Mouse (Mus musculus): Measurements from ENCODE around the gene Rsg1.

Gene Rsg1

DNA sequence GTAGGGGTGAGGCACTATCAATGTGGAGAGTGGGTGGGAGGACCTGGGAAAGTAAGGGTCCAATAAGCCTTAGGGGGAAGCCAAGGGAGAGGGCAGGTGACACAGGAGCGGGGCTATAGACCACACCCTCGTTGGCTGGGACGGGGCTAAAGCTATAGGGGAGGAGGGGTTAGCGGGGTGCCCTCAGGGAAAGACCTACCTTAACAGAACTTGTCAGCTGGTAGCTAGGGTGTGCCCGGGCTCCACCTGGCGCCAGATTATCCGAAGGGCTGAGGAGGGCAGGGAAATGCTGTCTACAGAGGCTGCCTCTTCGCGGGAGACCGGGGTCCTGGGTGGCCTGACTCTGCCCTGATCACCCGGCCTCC, 34.8 kb downstream of the Rsg1 start:
- no peak for DNase-seq

- no peak for DNase-seq
Measured at GRCm38 (mm10) chr4:141249383-141249782, 35.6 kb downstream of the Rsg1 start.

- no peak for DNase-seq
Measured at GRCm38 (mm10) chr4:141251071-141251470, 37.3 kb downstream of the Rsg1 start.

DNA sequence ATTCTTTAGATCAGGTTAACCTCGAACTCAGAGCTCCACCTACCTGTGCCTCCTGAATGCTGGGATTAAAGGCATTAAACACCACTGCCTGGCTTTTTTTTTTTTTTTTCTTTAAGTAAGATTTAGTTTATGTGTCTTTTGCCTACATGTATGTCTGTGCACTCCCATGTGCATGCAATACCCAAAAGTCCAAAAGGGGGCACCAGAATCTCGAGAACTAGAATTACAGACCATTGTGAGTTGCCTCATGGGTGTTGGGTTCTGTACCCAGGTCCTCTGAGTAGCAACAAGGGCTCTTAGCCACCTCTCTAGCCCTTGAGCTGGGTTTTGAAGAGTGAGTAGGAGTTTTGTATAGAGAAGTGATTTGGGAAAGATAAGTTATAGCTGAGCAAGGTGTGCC, 38.9 kb downstream of the Rsg1 start:
- no peak for DNase-seq

DNA sequence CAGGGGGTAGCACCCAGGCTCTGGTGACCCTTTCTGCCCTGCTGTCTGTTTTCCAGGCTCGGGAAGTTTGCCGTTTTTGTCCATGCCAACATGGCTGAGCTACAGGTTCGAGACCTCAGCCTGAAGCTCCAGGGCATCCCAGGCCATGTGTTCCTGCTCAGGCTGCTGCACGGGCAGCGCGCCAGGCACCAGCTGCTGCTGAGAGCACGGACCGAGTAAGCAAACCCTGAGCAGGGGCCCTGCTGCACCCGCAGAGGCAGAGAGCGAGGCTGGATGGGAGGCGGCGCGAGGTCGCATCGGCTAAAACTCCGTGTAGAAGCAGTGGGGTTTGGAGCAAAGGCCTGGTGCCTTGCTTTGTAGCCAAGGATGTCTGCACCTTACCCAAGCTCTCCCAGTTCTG, 40.5 kb downstream of the Rsg1 start:
- peak; percentile 66 for DNase-seq

DNA sequence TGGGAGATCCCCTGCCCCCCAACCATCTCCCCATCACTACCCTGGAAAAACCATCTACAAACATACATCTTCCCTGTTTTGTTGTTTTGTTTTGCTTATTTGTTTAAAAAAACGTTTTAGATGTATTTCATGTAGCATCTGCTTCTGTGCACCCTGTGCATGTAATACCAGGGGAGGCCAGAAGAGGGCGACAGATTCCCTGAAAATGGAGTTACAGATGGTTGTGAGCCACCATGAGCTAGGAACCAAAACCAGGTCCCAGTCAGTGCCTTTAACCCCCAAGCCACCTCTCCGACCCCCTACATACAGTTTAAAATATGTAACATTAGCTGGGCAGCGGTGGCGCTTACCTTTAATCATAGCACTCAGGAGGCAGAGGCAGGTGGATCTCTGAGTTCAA, 43.7 kb downstream of the Rsg1 start:
- DNase-seq: no peak

- DNase-seq: no peak
Measured at GRCm38 (mm10) chr4:141259413-141259812, 45.7 kb downstream of the Rsg1 start.

GRCm38 (mm10) chr4:141260007-141260723, 46.4 kb downstream of the Rsg1 start:
- DNase-seq: peak; percentile 78

- no peak for DNase-seq
Measured at GRCm38 (mm10) chr4:141262906-141263637, 49.3 kb downstream of the Rsg1 start.

- no peak for DNase-seq
Measured at GRCm38 (mm10) chr4:141265979-141266637, 52.4 kb downstream of the Rsg1 start.

GRCm38 (mm10) chr4:141267250-141267649, 53.5 kb downstream of the Rsg1 start:
- no peak for DNase-seq

GRCm38 (mm10) chr4:141267837-141268236, 54.1 kb downstream of the Rsg1 start:
- DNase-seq: peak; percentile 80

DNA sequence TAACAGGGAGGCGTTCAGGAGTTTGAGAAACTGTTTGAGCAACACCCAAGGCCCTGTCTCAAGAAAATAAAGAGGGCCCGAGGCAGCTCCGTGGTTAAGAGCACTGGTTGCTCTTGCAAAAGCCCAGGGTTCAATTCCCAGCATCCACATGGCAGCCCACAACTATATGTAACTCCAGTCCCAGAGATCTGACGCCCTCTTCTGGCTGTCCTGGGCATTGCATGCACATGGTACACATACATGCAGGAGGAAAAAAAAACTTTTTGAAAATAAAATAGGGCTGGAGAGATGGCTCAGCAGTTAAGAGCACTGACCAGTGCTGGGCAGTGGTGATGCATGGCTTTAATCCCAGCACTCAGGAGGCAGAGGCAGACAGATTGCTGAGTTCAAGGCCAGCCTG, 54.6 kb downstream of the Rsg1 start:
- DNase-seq: no peak

DNA sequence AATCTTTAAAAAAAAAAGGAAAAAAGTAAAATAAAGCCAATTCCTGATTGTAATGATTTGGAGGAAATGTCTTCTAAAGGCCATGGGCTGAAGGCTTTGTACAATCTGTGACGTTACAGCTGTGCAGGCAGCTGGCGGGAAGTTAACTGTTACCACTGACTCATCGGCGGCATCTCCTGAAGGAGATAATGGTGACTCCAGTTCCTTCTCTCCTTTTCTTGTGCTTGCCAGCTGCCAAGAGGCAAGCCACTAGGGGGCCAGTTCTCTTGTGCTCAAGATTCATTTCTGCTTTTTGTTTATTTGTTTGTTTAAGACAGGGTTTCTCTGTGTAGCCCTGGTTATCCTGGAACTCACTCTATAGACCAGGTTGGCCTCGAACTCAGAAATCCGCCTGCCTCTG, 55.3 kb downstream of the Rsg1 start:
- no peak for DNase-seq

DNA sequence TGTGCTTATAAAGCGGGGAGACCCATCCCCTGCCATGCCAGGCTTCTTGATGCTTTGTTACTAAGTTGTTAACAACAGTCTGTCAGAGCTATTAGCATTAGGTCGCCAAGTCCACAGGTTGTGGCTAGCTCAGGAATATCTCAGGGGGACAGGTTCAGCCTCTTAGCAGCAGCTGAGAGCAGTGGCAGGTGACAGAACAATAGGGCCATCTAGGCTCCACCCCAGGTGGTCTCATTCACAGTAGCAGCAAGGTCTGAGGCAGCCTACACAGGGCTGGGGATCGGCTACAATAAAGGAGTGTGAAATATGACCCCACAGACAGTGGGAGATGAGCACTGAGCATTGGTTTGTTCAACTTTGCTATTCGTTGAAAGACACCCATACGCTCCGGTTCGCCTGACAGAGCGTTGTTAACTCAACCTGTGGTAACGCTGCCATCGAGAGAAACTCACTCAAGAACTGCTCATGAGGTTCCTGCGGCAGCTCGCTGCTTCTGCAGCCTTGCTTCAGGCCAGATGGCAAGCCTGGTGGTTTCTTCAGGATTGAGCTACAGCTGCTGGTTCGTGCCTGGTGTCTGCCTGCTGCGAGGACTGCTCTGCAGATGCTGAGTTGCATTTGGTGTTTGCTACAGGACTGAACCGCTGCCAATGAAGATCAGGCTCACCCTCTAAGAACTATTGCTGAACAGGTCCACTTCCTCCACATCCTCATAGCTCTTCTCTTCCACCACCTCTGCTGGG, 56.6 kb downstream of the Rsg1 start:
- no peak for DNase-seq

- no peak for DNase-seq
Measured at GRCm38 (mm10) chr4:141271228-141271627, 57.5 kb downstream of the Rsg1 start.

DNA sequence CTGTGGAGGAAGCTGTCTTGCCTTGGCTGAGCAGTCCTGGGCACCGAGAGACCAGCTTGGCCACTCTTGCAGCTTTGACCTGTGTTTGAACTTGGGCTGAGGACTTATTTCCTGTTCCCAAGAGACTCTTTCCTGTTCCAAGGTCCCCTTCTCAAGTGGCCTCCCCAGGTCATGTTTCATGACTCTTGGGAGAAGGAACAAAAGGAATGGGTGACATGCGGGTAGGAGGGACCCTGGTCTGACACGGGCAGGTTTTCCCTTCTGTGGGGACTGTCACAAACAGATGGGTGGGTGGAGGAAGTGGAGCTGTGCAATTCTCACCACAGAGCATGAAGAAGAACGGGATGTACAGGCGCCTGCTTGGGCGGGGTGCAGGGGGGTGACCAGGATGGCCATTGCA, 58.0 kb downstream of the Rsg1 start:
- DNase-seq: peak; percentile 39

GRCm38 (mm10) chr4:141272878-141273277, 59.1 kb downstream of the Rsg1 start:
- DNase-seq: peak; percentile 54

DNA sequence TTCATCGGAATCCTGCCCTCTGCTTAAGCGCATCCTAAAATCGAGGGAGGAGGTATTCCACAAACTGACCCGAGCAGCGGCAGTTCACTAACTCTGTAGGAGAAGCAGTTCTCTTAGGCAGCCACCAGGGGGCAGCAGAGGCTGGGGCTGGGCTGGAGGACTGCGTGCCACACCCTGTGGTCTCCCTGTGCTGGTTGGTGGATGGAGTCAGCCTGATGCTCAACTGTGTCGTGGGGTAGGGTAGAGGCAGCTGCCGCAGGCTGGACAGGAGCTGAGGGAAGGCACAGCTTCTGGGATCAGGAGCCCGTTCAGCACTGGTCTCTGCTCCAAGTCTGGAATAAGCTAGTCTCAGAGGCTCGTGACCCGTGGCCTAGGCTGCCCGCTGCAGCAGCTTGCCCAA, 59.5 kb downstream of the Rsg1 start:
- DNase-seq: peak; percentile 92

GRCm38 (mm10) chr4:141274485-141275341, 61.0 kb downstream of the Rsg1 start:
- DNase-seq: no peak

Measured in lung, postnatal 14 days (tissue).